Mouse (Mus musculus) liver, adult 2 months (tissue): ENCODE data around the gene Acox2.

ENCODE experiments used
- CTCF ChIP-seq: fragments of 200-500 bp; IDR thresholded peaks from 2 replicates; pipeline ENCODE4 v1.5.1; 2011; ENCODE audit warnings: low read depth, low read length, control low read depth
- POLR2A ChIP-seq: fragments of 200-500 bp; IDR thresholded peaks from 2 replicates; pipeline ENCODE4 v1.6.1; 2011; ENCODE audit warnings: low read length, control low read depth; ENCODE audit not compliant: insufficient read depth; ENCODE audit errors: extremely low read depth

- TF ChIP-seq CTCF: no peak
- no peak for TF ChIP-seq POLR2A
These were observed 44.9 kb upstream of the Acox2 start for GRCm38 (mm10) chr14:8304082-8304481.
